Mouse (Mus musculus): Measurements from ENCODE around the gene Ttll5. TPM values are rescaled to one million over a fixed set of nuclear protein-coding genes. Genes with fewer than 3 reads are reported as not detected.

The Ttll5 gene
- polyA plus RNA-seq, 1 experiment: 6.6 TPM

DNA sequence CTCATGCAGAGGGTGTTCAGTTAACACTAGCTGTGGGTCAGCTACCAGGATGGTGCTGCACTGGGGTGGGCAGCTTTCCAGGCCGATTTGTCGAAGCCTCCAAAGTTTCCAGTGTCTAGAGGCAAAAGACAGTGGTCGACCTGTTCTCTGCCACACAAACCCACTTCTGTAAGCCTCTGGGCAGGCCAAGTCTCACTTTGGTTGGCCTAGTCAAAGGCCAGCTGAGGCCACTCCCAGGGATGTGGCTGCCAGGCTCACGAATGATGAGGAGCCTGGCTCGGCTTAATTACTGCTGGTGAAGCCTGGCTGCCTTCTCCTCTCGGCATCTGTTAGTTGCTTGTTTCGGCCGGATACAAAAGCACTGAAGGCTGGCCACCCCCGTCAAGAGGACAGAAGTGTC is 24.4 kb upstream of the Ttll5 start:
- peaks cover 33% of the 10 kb centered on the region for H3K27me3 ChIP-seq (replicated peaks)
- no peaks in the 10 kb centered on the region for H3K36me3 ChIP-seq (replicated peaks; ENCODE audit: low read length)
- TF ChIP-seq FLI1 (IDR thresholded peaks at IDR 0.05; ENCODE audit: low read length): no peak
- no peak for TF ChIP-seq GATA1 (IDR thresholded peaks at IDR 0.05; ENCODE audit: borderline replicate concordance, low read length)
- no peak overlapping the region for H3K4me3 ChIP-seq (replicated peaks)
- H3K9me3 ChIP-seq: no peaks in the 10 kb centered on the region
- peaks cover 3% of the 10 kb centered on the region; the same call in 1 of the 2 replicates for H3K4me1 ChIP-seq

DNA sequence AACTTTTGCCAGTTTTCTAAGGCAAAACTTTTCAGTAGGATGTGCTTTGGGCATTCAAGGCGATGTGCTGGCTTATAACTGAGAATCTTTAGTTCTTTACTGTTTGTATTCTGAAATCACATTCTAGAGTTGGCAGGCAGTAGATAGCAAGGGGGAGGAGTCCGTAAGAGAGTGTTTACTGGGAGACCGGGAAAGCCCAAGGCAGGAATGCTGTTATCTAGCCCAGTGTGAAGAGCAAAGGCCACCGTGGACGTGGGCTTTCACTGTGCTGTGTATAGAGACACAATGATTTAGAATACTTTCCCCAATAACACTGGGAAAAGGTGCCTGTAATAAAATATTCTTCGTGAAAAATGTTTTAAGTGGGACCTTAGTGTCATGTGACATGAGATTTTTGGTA is 14.7 kb upstream of the Ttll5 start:
- Histone ChIP-seq H3K4me1 (peaks cover 5% of the 10 kb centered on the region; the same call in 1 of the 2 replicates), H3K9me3 (no peaks in the 10 kb centered on the region), H3K27me3 (replicated peaks) (no peaks in the 10 kb centered on the region), H3K36me3 (replicated peaks; ENCODE audit: low read length) (peaks cover 47% of the 10 kb centered on the region), H3K4me3 (replicated peaks) (no peak overlapping the region)
- no peak for TF ChIP-seq FLI1 (IDR thresholded peaks at IDR 0.05; ENCODE audit: low read length)

- H3K36me3 ChIP-seq (replicated peaks; ENCODE audit: low read length): peaks cover 59% of the 10 kb centered on the region
Measured at GRCm38 (mm10) chr12:85810959-85811358, 13.5 kb upstream of the Ttll5 start.

GRCm38 (mm10) chr12:85811676-85812075 is 12.8 kb upstream of the Ttll5 start:
- Histone ChIP-seq H3K9me3 (no peaks in the 10 kb centered on the region), H3K27me3 (replicated peaks) (no peaks in the 10 kb centered on the region), H3K4me1 (peaks cover 5% of the 10 kb centered on the region; the same call in 1 of the 2 replicates), H3K36me3 (replicated peaks; ENCODE audit: low read length) (peaks cover 67% of the 10 kb centered on the region), H3K4me3 (replicated peaks) (no peak overlapping the region)
- TF ChIP-seq GATA1 (IDR thresholded peaks at IDR 0.05; ENCODE audit: borderline replicate concordance, low read length) (no peak), FLI1 (IDR thresholded peaks at IDR 0.05; ENCODE audit: low read length) (no peak)

More at GRCm38 (mm10) chr12:85810959-85811358, 13.5 kb upstream of the Ttll5 start:
- Histone ChIP-seq H3K4me3 (replicated peaks) (no peak overlapping the region), H3K9me3 (no peaks in the 10 kb centered on the region), H3K4me1 (peaks cover 5% of the 10 kb centered on the region; the same call in 1 of the 2 replicates), H3K27me3 (replicated peaks) (no peaks in the 10 kb centered on the region)
- no peak for TF ChIP-seq GATA1 (IDR thresholded peaks at IDR 0.05; ENCODE audit: borderline replicate concordance, low read length)
- no peak for TF ChIP-seq FLI1 (IDR thresholded peaks at IDR 0.05; ENCODE audit: low read length)

DNA sequence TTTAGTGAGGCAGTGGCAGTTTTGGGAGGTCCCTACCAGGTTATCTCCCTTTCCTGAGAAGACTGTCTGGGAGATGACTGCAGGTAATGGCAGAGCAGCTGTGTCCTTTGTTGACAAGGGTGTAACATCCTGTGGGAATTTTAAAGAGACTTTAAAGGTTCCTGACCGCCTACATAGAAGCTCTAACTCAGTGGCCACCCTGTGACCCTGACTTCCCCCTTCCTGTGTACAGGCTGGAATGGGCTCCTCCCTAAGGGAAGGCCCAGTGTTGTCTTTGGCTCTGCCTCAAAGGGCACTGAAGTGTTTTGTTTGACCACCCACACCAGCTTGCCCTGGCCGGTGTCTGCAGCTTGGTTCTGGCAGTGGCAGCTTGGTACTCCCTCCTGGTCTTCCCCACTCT is 10.9 kb upstream of the Ttll5 start:
- peaks cover 7% of the 10 kb centered on the region for H3K4me1 ChIP-seq
- H3K9me3 ChIP-seq: no peaks in the 10 kb centered on the region
- no peaks in the 10 kb centered on the region for H3K27me3 ChIP-seq (replicated peaks)
- H3K4me3 ChIP-seq (replicated peaks): no peak overlapping the region
- TF ChIP-seq GATA1 (IDR thresholded peaks at IDR 0.05; ENCODE audit: borderline replicate concordance, low read length) (no peak), FLI1 (IDR thresholded peaks at IDR 0.05; ENCODE audit: low read length) (no peak)
- peaks cover 86% of the 10 kb centered on the region for H3K36me3 ChIP-seq (replicated peaks; ENCODE audit: low read length)

DNA sequence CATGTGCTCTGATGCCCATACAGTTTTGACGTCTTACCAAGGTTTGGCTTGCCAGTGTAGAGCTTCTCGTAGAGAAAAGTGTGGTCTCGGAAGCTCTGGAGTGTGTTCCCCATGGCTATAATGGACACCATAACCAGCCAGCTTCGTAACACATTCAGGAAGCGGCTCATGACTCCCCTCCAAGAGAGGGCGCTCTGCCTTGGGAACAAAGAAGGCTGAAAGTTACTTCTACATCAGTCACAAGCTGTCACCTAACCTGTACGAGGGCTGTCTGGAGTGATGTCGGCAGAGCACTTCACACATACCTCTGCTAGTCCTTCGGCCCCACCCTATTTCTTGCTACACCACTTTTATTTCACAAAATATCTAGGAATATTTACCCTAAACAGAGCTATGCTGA is 2.4 kb upstream of the Ttll5 start:
- peaks cover 50% of the 10 kb centered on the region for H3K4me1 ChIP-seq
- H3K27me3 ChIP-seq (replicated peaks): no peaks in the 10 kb centered on the region
- peaks cover 62% of the 10 kb centered on the region for H3K36me3 ChIP-seq (replicated peaks; ENCODE audit: low read length)
- H3K9me3 ChIP-seq: no peaks in the 10 kb centered on the region
- no peak overlapping the region for H3K4me3 ChIP-seq (replicated peaks)
- no peak for TF ChIP-seq GATA1 (IDR thresholded peaks at IDR 0.05; ENCODE audit: borderline replicate concordance, low read length)
- TF ChIP-seq FLI1 (IDR thresholded peaks at IDR 0.05; ENCODE audit: low read length): no peak

DNA sequence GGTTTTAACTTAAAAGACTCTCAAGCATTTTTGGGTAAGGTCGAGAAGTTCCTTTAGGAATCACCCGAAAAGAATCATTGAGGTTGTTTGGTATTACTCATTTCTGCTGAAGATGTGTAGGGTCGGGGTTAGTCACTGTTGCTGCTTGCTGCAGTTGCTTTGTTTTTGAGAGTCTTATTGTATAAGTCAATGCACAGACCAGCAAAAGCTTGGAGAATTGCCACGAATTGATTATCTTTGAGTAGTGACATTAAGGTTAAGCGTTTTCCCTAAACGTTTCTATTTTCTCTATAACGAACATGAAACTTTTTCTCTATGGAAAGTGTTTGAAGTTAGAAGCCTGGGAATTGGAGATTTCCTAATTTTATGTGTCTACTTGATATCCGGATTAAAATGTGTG is 902 bp downstream of the Ttll5 start:
- peaks cover 61% of the 10 kb centered on the region for H3K4me1 ChIP-seq
- TF ChIP-seq GATA1 (IDR thresholded peaks at IDR 0.05; ENCODE audit: borderline replicate concordance, low read length) (no peak), FLI1 (IDR thresholded peaks at IDR 0.05; ENCODE audit: low read length) (no peak)
- H3K36me3 ChIP-seq (replicated peaks; ENCODE audit: low read length): peaks cover 56% of the 10 kb centered on the region
- peak overlapping the region; percentile 97 for H3K4me3 ChIP-seq (replicated peaks)
- no peaks in the 10 kb centered on the region for H3K9me3 ChIP-seq
- no peaks in the 10 kb centered on the region for H3K27me3 ChIP-seq (replicated peaks)

DNA sequence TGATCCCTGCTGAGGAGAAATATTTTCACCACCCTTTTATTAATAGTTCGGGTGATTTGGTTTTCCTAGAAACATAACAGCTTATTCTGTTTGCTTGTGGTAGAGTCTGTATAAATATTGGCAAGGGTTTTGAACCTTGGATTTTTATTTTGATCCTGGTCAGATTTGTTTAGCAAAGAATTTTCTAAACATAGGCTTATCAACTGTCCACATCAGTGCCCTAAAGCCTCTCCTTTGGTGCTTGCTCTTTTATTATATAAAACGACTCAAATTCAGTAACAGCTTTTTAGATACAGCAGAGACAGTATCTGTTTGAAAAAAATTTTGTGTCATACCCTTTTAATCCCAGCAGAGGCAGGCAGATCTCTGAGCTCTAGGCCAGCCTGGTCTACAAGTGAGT is 1.4 kb downstream of the Ttll5 start:
- Histone ChIP-seq H3K9me3 (no peaks in the 10 kb centered on the region), H3K4me1 (peaks cover 61% of the 10 kb centered on the region), H3K36me3 (replicated peaks; ENCODE audit: low read length) (peaks cover 54% of the 10 kb centered on the region), H3K27me3 (replicated peaks) (no peaks in the 10 kb centered on the region), H3K4me3 (replicated peaks) (peak overlapping the region; percentile 97)
- no peak for TF ChIP-seq GATA1 (IDR thresholded peaks at IDR 0.05; ENCODE audit: borderline replicate concordance, low read length)
- no peak for TF ChIP-seq FLI1 (IDR thresholded peaks at IDR 0.05; ENCODE audit: low read length)

DNA sequence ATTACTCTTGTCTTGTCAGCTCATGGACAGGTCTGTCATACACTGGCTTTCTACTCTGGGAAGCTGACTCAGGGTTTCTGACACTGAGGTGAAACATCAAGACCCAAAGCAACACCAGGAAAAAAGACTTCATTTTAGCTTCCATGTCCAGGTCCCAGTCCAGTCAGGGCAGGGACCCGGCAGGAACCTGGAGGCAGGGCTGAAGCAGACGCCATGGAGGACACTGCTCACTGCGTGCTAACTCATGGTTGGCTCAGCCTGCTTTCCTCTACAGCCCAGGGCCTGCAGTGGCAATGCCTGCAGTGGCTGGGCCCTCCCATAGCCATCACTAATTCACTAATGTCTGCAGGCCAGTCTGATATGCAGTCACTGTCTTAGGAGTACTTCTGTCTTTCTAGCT is 4.4 kb downstream of the Ttll5 start:
- peaks cover 39% of the 10 kb centered on the region for H3K4me1 ChIP-seq
- no peaks in the 10 kb centered on the region for H3K27me3 ChIP-seq (replicated peaks)
- no peak overlapping the region for H3K4me3 ChIP-seq (replicated peaks)
- TF ChIP-seq FLI1 (IDR thresholded peaks at IDR 0.05; ENCODE audit: low read length) (no peak), GATA1 (IDR thresholded peaks at IDR 0.05; ENCODE audit: borderline replicate concordance, low read length) (no peak)
- peaks cover 67% of the 10 kb centered on the region for H3K36me3 ChIP-seq (replicated peaks; ENCODE audit: low read length)
- no peaks in the 10 kb centered on the region for H3K9me3 ChIP-seq

- Histone ChIP-seq H3K9me3 (no peaks in the 10 kb centered on the region), H3K4me1 (peaks cover 38% of the 10 kb centered on the region), H3K36me3 (replicated peaks; ENCODE audit: low read length) (peaks cover 75% of the 10 kb centered on the region), H3K4me3 (replicated peaks) (no peak overlapping the region), H3K27me3 (replicated peaks) (no peaks in the 10 kb centered on the region)
- no peak for TF ChIP-seq FLI1 (IDR thresholded peaks at IDR 0.05; ENCODE audit: low read length)
- TF ChIP-seq GATA1 (IDR thresholded peaks at IDR 0.05; ENCODE audit: borderline replicate concordance, low read length): no peak
Measured at GRCm38 (mm10) chr12:85829866-85830265, 5.4 kb downstream of the Ttll5 start.

GRCm38 (mm10) chr12:85830691-85831090 is 6.2 kb downstream of the Ttll5 start:
- Histone ChIP-seq H3K4me1 (peaks cover 33% of the 10 kb centered on the region), H3K27me3 (replicated peaks) (no peaks in the 10 kb centered on the region), H3K9me3 (no peaks in the 10 kb centered on the region), H3K36me3 (replicated peaks; ENCODE audit: low read length) (peaks cover 82% of the 10 kb centered on the region), H3K4me3 (replicated peaks) (no peak overlapping the region)
- no peak for TF ChIP-seq GATA1 (IDR thresholded peaks at IDR 0.05; ENCODE audit: borderline replicate concordance, low read length)
- TF ChIP-seq FLI1 (IDR thresholded peaks at IDR 0.05; ENCODE audit: low read length): no peak
